Mouse (Mus musculus) intestine, postnatal 0 days (tissue): Measurements from ENCODE around the gene Aurkaip1. TPM values are rescaled to one million over a fixed set of nuclear protein-coding genes. Genes with fewer than 3 reads are reported as not detected.

Experiments used
- ATAC-seq: fragments of 200-750 bp; cut with Nextera tagmentation; 2 replicates; pipeline ENCODE4 v1.8.0; 2017; ENCODE audit warnings: mild to moderate bottlenecking, moderate TSS enrichment, moderate library complexity
- H3K27ac ChIP-seq: fragments of 300-500 bp; sonication (generic); 2 replicates; pipeline ENCODE4 v1.5.1; 2014; ENCODE audit warnings: mild to moderate bottlenecking, low read depth, low read length, moderate library complexity
- H3K27me3 ChIP-seq: fragments of 300-500 bp; sonication (generic); replicated peaks from 2 replicates; pipeline ENCODE4 v1.6.1; 2014; ENCODE audit warnings: low read length, mixed read lengths; ENCODE audit not compliant: control insufficient read depth, insufficient read depth
- H3K36me3 ChIP-seq: fragments of 300-500 bp; sonication (generic); 2 replicates; pipeline ENCODE4 v1.6.1; 2014; ENCODE audit warnings: mild to moderate bottlenecking, moderate library complexity; ENCODE audit not compliant: control insufficient read depth, insufficient read depth
- H3K4me1 ChIP-seq: fragments of 300-500 bp; sonication (generic); replicated peaks from 2 replicates; pipeline ENCODE4 v1.6.1; 2014; ENCODE audit warnings: antibody characterized with exemption, low read length, mixed read lengths; ENCODE audit not compliant: control insufficient read depth, insufficient read depth
- H3K4me2 ChIP-seq: fragments of 300-500 bp; sonication (generic); replicated peaks from 2 replicates; pipeline ENCODE4 v1.6.1; 2014; ENCODE audit warnings: low read depth, mild to moderate bottlenecking, moderate library complexity
- H3K4me3 ChIP-seq: fragments of 300-500 bp; sonication (generic); 2 replicates; pipeline ENCODE4 v1.5.1; 2014; ENCODE audit warnings: low read depth, low read length
- H3K9ac ChIP-seq: fragments of 300-500 bp; sonication (generic); 2 replicates; pipeline ENCODE4 v1.6.1; 2014; ENCODE audit warnings: mild to moderate bottlenecking, low read depth, low read length
- H3K9me3 ChIP-seq: fragments of 300-500 bp; sonication (generic); 2 replicates; pipeline ENCODE4 v1.6.1; 2016; ENCODE audit warnings: mixed run types; ENCODE audit not compliant: control insufficient read depth
- CTCF ChIP-seq: sonication (generic); IDR thresholded peaks from 2 replicates; pipeline ENCODE4 v1.5.1; 2016; ENCODE audit warnings: low read depth, mild to moderate bottlenecking, control low read depth, antibody characterized with exemption, moderate library complexity
- WGBS: fragments of 180-500 bp; shearing (Covaris S2); extraction: QIAGEN DNeasy Blood & Tissue Kit; methylation state at CpG from one replicate; pipeline ENCODE4 v1.1.7; 2014; 5-methylcytosine and 5-hydroxymethylcytosine counted together
- polyA plus RNA-seq: library from polyadenylated mRNA; unstranded; fragments of >200 nt; fragmentation: Nextera tagmentation; extraction: Ambion mirVana; gene quantifications from 2 replicates; pipeline ENCODE4 v1.2.1, GENCODE M21; 2015

Aurkaip1 gene
- polyA plus RNA-seq, 1 experiment from 2014 or later, result 152 TPM

DNA sequence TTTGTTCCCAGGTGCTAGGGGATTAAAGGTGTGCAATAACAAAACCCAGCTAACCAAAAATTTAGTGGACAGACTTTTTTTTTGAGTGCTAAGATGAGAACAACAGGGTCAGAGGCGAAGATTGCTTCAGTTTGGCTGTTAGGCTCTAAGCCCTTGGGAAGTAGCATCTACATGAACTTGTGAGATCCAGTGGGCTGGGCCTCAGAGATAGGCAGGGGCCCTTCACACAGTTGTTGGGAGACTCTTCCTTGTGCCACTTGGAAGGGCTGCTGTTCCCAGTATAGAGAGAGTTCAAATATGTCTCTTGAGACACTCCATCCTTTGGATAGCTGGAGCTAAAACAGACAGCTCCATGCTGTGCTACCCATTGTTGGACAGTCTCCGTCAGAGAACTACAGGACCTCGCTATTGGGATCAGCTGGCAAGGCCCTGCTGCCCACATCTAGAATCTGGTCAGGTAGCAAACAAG, 41.0 kb upstream of the Aurkaip1 start, which contains the start of gene Ankrd65:
Ankrd65 (plus strand) TSS at position 419 of the 469 bp plus-strand sequence.
- H3K4me2 ChIP-seq, result no peak within 1 kb of the TSS
- no peaks in the 10 kb centered on the region for H3K27me3 ChIP-seq
- H3K9me3 ChIP-seq, result no peaks in the 10 kb centered on the region
- 87% methylated on average over 3 of the region's 3 CpGs for WGBS
- no peak within 1 kb of the TSS for H3K27ac ChIP-seq
- H3K4me1 ChIP-seq, result peaks cover 3% of the 10 kb centered on the region
- no peaks in the 10 kb centered on the region for H3K36me3 ChIP-seq
- H3K4me3 ChIP-seq, result no peak within 1 kb of the TSS
- TF ChIP-seq CTCF, result no peak
- no peak for ATAC-seq
- H3K9ac ChIP-seq, result no peak within 1 kb of the TSS

DNA sequence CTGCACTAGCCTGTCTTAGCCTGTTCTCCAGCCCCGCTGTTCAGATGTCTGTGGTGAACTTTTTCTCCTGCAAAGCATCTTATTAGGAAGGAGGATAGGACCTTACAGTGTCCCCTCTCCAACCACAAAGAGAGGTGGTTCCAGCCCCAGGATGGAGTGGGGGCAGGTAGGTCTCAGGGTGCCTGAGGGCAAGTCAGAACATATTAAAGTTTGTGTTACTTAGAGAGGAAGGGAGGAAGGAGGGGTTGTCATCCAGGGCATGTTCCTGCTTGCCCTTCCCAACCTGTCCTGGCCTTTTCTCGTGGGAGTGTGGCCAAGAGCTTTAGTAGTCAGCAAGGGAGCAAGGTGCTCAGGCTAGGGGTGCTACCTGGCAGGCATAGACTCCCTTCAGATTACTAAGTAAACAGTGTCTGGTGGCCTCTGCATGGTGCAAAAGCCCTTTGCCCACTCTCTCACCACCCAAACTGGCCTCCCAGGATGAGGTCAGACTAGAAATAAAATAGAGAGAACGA, 40.4 kb upstream of the Aurkaip1 start:
- Histone ChIP-seq H3K9me3 (no peaks in the 10 kb centered on the region), H3K36me3 (no peaks in the 10 kb centered on the region), H3K27ac (no peak overlapping the region), H3K4me3 (no peak overlapping the region), H3K4me2 (no peak overlapping the region), H3K27me3 (no peaks in the 10 kb centered on the region), H3K9ac (no peak overlapping the region), H3K4me1 (no peaks in the 10 kb centered on the region)
- WGBS, result 46% methylated on average over 3 of the region's 3 CpGs
- no peak for TF ChIP-seq CTCF
- ATAC-seq, result peak; percentile 40; the same call in 1 of the 2 replicates

DNA sequence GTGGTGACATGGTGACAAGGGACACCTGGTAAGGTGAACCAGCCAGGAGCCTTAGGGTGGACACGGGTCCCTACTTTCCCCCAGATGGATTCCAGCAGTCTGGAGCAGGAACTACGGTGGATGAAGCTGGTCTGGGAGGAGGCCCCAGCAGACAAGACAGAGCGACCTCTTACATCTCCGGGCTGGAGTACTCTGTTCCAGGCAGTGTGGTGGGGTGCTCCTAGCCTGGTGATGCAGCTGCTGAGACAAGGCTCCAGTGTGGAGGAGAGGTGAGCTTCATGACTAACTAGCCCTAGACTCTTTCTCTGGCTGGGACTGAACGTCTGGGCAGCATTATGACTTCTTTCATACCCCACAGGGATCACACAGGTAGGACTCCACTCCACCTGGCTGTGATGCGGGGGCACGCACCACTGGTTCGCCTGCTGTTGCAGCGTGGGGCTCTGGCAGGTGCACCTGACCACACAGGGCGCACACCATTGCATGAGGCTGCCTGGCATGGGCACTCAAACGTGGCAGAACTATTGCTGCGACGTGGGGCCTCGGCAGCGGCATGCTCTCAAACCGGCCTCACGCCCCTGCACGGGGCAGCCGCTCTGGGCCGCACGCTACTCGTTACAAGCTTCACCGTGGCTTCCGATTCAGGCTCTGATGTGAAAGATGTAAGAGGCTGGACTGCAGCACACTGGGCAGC, 39.7 kb upstream of the Aurkaip1 start:
- H3K4me3 ChIP-seq, result no peak overlapping the region
- H3K9me3 ChIP-seq, result no peaks in the 10 kb centered on the region
- H3K9ac ChIP-seq, result no peak overlapping the region
- H3K27me3 ChIP-seq, result no peaks in the 10 kb centered on the region
- H3K4me2 ChIP-seq, result no peak overlapping the region
- H3K36me3 ChIP-seq, result no peaks in the 10 kb centered on the region
- 74% methylated on average over 24 of the region's 24 CpGs for WGBS
- no peak for TF ChIP-seq CTCF
- no peaks in the 10 kb centered on the region for H3K4me1 ChIP-seq
- H3K27ac ChIP-seq, result no peak overlapping the region
- ATAC-seq, result no peak

DNA sequence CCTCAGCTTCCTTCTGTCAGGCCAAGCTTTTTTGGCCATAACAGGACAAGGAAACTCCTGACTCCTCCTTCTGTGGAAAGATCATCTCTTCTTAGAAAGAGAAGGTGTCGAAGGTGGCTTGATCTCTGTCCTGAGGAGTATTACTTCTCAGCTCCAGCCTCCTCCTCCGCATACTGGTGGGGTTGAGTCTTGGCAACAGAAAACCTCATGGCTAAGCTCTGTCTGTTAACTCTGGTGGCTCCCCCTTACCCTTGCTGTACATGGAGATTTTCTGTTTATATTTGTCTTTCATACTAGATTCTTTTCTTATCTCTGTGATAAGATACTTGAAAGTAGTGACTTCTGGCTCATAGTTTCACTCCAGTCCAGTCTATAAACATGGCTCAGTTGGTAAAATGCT, 37.3 kb upstream of the Aurkaip1 start:
- H3K27ac ChIP-seq, result no peak overlapping the region
- TF ChIP-seq CTCF, result no peak
- H3K27me3 ChIP-seq, result no peaks in the 10 kb centered on the region
- no peak overlapping the region for H3K9ac ChIP-seq
- WGBS, result 55% methylated on average over 2 of the region's 2 CpGs
- H3K36me3 ChIP-seq, result no peaks in the 10 kb centered on the region
- no peak for ATAC-seq
- H3K4me1 ChIP-seq, result no peaks in the 10 kb centered on the region
- no peak overlapping the region for H3K4me2 ChIP-seq
- no peaks in the 10 kb centered on the region for H3K9me3 ChIP-seq
- H3K4me3 ChIP-seq, result no peak overlapping the region

DNA sequence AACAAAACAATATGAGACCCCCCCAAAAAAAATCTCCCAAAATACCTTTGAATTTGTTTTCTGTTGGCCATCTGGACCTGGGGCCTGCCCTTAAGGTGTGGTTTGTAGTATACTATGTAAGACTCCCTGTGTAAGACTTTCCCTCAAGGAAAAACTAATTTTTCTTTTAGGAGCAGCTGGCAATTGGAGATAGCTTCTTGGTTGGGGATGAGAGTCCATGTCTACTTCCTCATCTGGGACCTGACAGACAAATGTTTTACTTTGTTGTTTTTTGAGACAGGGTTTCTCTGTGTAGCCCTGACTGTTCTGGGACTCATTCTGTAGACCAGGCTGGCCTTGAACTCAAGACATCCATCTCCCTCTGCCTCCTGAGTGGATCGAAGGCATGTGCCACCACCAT, 29.0 kb upstream of the Aurkaip1 start:
- H3K27ac ChIP-seq, result no peak overlapping the region
- no peaks in the 10 kb centered on the region for H3K9me3 ChIP-seq
- H3K4me2 ChIP-seq, result no peak overlapping the region
- H3K36me3 ChIP-seq, result no peaks in the 10 kb centered on the region; the same call in 1 of the 2 replicates
- H3K9ac ChIP-seq, result no peak overlapping the region
- H3K27me3 ChIP-seq, result no peaks in the 10 kb centered on the region
- WGBS, result 100% methylated on average over 1 of the region's 1 CpGs
- no peak for ATAC-seq
- H3K4me3 ChIP-seq, result no peak overlapping the region
- peaks cover 10% of the 10 kb centered on the region; the same call in 1 of the 2 replicates for H3K4me1 ChIP-seq
- TF ChIP-seq CTCF, result no peak

DNA sequence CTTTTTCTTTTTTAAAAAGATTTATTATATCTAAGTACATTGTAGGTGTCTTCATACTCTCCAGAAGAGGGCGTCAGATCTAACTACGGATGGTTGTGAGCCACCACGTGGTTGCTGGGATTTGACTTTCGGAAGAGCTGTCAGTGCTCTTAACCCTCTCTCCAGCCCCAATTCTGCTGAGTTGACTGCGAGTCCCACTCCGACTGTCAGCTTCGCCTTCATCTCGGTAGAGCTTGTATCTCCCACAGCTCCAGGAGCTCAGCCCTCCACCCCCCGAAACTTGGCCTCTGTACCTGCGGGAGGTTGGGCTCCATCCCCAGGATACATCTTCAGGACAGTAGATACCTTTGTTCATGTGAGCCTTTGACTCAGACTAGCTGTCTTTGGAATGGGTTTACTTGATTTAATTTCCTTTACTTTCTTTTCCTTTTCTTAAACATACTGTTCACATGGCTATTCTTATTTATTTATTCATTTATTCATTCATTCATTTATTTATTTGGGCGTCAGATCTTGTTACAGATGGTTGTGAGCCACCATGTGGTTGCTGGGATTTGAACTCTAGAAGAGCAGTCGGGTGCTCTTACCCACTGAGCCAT, 28.2 kb upstream of the Aurkaip1 start, which contains the start of gene Mrpl20:
Mrpl20 (plus strand) TSS at position 138 of the 599 bp plus-strand sequence.
- Histone ChIP-seq H3K4me3 (peak within 1 kb of the TSS; percentile 82), H3K27ac (peak within 1 kb of the TSS; percentile 79), H3K9ac (peak within 1 kb of the TSS; percentile 76), H3K27me3 (no peaks in the 10 kb centered on the region), H3K4me2 (peak within 1 kb of the TSS; percentile 69), H3K4me1 (peaks cover 10% of the 10 kb centered on the region; the same call in 1 of the 2 replicates), H3K36me3 (peaks cover 6% of the 10 kb centered on the region), H3K9me3 (no peaks in the 10 kb centered on the region)
- peak; percentile 58 for TF ChIP-seq CTCF
- no peak; the same call in 1 of the 2 replicates for ATAC-seq
- 5% methylated on average over 12 of the region's 12 CpGs for WGBS
